Mouse (Mus musculus) induced T-regulatory cell, adult 2 months (primary cell): Measurements from ENCODE around the gene Slc7a14.
"Not testable (repeated sequence)": the region's sequence is repeated elsewhere in the genome, so short reads cannot be mapped to it uniquely, and the experiment has no call there.

ENCODE experiments used
- DNase-seq: peaks from one replicate; pipeline ENCODE4 v3.0.0-alpha.2; 2012; ENCODE audit warnings: low read depth

The Slc7a14 gene

DNA sequence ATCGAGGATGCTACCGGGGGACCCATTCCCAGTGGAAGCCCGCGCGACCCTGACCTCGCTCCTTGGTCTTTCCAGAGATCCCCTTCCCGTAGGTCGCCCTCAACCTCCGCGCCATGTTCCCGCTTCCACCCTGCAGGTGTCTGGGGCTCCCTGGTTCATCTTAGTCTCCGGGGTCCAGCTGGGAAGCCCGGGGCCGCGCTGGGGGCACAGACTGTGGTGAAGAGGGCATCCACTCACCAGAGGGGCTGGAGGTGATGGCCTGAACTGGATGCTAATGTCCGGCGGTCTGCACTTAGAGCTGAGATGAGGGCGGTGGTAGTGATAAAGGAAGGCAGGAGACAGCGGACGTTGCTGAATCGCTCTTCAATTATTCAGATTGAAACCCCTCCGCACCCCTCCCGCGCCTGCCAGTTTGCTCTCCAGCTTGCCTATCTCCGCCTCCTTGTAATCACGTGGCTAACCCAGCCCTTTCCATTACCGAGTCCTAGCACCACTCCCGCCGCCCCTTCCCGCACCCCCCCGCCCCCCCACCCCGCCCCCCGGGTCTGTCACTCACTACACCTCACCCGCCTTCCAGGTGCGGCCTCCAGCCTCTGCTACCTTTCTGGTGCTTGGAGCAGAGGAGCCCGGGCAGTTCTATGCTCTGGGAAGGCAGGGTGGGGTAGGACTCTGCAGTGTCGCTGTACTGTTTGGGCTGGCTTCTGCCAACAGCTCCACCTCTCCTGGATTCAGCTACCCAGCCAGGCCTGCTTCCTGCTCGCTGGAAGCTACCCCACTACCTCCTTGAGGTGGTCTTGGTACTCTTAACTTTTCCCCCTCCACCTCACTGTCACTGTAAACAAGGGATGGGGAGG, at the start of gene Slc7a14:
Slc7a14 (minus strand) TSS at position 445 of the 854 bp plus-strand sequence.
- no peak for DNase-seq

DNA sequence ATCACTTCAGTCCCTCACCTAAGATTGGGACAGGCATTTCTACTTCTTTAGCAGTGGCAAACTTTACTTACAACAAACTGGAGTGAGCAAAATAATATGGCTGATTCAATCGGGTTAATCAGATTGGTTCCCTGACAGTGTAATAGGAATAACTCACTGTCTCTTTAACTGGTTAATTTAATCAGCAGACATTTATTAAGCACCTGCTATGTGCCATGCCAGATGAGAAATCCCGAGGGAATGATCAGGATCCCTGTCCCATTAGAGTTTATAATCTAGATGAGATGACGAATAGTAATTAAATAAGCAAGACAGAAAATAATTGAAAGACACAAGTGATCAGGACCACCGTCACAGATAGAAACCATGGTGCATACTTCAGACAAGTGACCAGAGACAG, 36.4 kb upstream of the Slc7a14 start:
- DNase-seq, result no peak

DNA sequence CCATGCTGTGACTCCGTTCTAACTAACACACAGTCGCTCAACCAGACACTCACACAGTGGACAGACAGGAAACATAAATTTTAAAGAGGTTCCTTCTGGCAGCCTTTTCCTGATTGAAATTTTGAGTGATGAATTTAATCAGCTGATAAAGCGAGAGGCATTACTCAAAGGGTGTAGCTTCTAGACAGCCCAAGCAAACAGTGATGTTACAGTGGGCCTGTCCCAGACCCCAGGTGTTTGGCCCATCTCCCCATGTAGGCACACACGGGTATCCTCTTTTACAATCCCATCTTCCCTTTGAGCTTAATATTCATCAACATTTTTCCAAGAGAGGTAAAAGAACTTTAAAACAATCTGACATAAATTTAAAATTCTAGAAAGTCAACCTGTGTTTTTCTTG, 35.6 kb upstream of the Slc7a14 start:
- DNase-seq, result no peak

DNA sequence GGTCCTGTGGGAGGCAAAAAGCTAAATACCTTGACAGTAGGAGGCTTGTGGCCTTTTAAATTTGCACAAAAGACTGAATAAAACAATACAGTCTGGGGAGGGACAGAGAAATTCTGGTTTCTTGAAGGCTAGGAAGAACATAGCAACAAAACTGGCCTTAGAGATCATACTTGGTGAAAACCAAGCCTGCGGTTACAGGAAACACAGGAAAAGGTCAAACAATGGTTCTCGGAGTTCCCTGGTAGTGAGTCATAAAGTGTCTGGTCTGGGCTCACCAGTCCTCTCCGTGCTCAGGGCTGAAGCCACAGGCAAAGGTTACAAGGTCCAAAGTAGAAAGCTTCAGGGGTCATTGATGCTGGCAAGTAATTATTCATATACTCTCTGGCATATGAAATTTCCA, 29.1 kb upstream of the Slc7a14 start:
- DNase-seq, result no peak

DNA sequence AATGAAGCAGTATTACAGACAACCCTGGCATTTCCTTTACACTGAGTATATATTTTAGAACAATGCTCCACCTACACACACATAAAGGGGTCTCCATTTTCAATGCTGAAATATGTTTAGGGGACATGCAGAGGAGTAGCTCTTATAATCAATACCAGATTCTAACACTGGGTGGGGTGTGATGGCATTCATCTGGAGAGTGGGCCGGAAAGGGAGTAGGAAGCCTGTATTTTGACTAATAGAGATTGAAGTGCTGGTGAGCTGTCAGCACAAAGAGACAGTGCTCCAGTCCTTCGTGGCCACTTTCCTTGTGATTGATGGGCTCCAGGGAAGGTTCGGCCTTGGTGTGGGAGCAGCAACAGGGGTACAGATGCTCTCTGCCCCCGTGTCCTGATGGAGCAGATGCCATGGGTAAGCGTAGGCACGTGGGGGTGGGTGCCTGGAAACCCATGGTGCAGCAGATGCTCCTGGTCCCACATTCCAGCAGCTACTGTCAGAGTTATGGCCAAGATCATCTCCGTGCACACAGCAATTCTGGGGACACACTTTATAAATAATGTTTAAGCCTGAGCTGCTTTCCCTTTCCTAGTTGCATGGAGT, 18.2 kb upstream of the Slc7a14 start:
- no peak for DNase-seq

DNA sequence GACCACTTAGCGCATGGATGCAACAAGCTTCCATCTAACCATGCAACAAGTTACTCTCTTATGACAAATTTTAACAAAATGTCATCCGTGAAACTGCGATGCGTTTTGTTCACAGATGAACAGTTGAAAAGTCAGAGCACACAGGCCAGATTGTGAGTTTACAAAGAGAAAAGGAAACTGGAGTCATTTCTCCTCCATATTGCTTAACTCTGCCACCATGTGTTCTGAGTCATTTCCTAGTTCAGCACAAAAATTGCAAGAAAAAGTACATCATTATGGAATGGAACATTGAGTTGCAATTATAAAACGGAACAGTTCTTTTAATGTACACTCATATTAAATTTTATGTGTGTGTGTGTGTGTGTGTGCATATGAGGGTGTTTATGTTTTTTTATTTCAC, 17.6 kb upstream of the Slc7a14 start:
- DNase-seq, result no peak

DNA sequence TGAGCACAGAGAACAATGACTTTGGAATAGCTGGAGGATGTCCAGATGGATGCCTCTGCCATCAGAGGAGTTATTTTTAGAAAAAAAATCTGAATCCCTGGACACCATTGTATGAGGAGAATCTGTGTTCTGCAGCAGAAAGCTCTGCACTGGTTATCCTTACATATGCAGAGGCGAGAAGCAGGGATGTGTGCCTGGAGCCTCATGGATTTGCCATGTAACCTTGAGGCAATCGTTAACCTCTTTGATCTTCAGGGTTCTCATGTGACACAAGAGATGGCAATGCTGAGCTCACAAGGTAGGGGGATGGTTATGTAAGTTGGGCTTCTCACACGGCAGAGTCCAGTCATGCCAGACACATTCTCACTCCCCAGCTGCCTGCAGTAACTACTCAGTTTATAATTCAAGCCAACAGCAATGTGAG, 14.1 kb upstream of the Slc7a14 start:
- no peak for DNase-seq

DNA sequence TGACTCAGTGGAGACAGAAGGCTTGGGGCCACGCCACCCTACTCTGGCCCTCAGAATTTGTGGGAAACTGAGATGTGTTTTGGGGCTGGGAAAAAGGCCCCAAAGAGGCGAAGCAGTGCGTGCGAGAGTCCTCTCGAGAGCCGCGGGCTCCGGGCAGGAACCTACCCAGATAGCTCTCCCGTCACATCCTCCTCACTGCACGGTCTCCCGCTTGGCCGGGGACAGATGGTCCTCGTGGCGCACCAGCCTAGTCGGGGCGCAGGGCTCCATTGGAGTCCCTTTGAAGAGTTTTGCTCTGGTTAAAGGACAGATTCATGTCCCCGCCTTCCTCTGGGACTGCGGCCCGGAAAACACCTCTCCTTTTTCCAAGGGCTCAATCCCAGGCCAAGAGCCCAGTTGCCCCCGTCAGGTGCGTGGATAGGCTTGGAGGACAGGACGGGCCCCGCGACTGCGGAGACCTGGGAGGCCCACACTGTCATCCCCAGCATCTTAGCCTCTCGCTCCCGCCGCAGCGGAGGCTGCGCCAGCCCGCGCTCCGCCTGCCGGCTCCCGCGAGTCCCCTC, 726 bp downstream of the Slc7a14 start:
- no peak for DNase-seq

DNA sequence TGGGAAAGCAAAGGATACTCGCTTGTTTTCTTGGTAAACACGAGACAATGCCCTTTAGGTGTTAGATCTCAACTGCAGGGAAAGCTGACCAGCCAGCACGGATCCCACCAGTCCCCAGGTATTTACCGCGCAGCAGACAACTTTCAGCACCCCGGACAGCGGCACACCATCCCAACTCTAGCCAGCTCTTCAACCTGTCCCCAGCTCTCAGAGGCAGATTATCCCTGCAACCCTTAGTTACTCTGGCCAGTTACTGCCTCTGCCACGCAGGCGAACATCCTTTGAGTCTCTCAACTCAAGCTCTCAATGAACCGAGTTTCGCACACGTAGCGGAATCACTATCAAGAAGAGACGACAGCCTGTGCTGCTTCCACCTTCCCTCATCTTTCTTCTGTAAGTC, 1.3 kb downstream of the Slc7a14 start:
- DNase-seq, result peak; percentile 2

DNA sequence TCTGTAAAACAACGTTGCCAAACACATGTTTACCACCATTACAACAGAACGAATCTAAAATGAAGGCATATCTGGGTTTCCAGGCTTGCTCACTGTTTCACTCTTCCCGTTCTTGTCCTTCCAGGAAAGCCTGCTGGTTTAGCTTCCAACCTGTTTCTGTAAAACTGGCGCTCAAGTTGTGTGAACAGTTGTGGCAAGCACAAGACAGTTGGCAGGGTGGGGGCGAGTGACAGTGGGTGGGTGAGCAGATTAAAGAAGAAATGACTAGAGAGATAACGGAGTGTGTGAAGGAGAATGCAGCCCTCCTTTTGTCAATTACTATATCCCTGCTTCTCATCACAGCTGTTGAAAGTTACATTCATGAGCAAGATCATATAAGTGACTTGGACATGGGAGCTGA, 2.2 kb downstream of the Slc7a14 start:
- no peak for DNase-seq

DNA sequence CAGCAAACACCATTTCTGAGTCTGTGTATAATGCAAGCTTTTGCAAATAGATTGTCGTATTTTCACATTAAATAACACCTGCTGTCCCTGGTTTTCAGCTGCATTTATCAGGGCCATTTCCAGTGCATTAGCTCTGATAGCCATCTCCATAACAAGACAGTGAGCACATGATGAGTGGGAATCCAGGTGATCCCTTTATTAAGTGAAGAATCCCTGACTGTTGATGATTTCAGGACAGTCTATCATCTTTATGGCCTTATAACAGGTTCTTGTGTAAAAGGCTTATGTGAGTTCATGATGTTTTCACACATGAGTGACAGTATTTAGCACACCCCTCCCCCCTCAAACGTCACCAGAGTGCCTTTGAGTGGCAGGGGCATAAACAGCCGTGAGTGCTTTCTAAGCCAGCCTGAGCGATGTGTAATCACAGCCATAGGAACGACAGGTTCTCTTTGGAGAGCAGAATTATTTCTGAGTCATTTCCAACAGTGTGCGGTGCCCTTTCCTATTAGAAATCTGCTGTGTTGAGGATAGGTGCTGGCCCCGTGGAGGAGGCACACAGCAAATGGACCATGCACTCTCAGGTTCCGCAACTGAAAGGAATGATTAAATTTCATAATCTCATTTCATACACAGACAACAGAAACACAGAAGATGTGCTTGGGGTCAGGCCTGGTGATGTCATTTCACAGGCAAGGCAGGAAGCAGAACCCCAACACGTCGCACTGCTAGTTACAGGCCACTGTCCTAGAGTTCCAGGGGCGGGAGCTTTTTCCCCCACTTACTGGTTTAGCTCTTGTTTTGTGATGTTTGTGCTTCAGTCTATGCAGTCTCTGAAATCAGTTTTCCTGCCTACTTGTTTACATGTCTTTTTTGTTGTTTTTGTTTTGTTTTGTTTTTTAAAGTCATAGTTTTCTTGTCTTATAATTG, 18.2 kb downstream of the Slc7a14 start:
- no peak for DNase-seq

DNA sequence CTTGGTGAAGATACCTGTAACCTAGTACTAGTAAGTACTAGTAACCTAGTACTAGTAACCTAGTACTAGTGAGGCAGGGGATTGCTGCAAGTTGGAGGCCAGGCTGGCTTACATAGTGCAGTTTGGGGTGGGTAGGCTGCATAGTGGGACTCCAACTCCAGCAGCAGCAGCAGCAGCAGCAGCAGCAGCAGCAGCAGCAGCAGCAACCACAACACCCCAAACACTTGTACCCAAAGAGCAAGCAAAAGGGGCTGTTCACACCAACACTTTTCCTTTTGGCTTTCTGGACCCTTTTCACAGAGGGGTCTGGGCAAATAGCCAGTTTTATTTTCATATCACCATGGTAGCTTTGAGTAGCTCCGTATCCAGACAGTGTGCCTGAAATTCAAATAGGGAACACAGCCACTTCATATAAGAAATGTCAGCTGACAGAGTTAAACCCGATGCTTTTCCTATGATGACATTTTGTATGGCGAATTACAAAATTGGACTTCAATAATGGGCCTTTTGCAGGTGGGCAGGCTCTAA, 22.7 kb downstream of the Slc7a14 start:
- no peak for DNase-seq

DNA sequence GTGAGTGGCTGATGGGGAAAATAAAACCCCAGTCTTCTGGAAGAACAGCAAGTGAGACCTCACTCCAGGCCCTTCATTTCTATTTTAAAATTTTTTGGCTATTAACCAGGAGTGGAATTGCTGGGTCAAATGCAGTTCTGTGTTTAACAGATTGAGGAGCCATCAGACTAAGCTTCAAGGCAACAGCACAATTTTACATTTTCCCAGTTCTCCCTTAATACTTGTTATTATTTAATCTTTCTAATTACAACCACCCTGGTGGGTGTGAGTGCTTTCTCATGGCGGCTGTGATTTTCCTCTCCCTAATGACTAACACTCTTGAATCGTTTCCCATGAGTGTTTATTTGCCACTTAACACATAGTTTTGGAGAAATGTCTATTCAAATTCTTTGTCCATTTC, 29.1 kb downstream of the Slc7a14 start:
- DNase-seq, result no peak

DNA sequence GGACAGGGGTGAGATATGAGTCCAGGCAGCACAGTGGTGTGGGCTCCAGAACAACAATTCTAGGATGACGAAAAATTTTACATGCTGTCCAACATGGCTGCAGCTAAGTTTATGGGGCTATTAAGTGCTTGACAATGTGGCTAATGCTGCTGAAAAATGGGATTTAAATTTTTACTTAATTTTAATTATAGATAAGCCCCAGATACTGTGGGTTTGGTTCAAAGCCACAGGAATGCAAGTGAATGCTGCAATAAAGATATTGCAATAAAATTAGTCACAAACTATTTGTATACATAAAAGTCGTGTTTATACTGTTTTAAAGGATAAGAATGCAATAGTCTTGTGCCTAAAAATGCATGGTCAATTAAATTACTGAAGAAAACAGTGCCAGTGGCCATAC, 35.3 kb downstream of the Slc7a14 start:
- no peak for DNase-seq

DNA sequence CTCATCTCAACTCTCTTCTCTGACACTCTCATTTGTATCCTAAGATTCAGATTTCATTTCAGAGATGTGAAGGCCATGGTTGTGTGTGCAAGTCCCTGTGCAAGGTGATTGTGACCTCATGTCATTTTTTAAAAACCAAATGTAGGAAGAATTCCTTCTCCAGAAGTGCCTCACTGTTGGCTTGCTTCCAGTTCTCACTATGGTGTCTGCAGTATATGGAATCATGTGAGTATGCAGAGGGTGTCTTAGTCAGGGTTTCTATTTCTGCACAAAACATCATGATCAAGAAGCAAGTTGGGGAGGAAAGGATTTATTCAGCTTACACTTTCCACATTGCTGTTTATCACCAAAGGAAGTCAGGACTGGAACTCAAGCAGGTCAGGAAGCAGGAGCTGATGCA, 36.9 kb downstream of the Slc7a14 start:
- DNase-seq, result not testable (repeated sequence)

DNA sequence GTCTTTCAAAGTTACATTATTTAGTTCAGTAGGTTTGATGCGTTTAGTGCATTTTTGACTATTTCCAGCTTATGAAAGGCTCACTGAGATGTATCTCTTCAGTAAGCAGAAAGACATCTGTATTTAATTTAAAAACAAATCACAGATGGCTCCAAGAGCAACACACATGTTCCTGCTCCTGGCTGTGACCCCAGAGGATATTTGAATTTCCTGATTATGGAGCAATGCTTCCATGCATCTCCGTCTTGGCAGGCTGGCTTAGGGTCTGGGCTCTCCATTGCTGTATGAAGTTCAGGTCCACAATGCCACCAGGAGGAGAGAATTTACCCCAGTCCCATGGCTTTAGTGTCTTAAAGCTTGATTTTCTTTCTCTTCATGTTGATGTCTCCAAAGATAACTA, 37.5 kb downstream of the Slc7a14 start:
- no peak for DNase-seq

DNA sequence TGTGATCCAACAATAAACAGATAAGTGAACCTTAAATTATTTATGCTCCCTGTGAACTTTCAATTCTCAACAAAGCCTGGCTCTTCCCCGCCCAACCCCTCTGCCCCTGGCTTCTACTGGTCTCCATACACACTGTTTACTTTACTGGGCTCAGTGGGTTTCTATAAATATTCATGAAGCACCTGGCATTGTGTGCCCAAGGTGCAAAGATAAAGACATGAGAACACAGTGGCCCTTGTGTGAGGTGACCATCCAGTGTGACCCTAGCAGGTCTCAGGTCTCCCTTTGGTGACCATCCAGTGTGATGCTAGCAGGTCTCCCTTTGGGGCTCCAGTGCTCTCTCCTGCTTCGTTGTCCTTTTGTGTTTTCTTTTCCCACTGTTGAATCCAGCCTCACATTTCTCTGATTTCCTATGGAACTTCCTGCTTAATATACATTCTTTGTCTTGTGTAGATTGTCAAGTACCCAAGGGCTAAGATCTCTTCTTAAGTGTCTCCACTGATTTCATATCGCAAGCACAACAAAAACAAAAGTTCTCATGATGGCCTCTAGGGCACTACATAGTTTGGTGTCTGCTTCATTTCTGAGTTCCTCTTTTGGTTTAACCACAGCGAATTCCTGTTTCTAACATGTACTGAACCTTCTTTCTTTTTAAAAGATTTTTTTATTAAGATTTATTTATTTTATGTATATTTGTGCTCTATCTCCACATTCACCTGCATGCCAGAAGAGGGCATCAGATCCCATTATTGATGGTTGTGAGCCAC, 40.4 kb downstream of the Slc7a14 start:
- DNase-seq, result no peak

DNA sequence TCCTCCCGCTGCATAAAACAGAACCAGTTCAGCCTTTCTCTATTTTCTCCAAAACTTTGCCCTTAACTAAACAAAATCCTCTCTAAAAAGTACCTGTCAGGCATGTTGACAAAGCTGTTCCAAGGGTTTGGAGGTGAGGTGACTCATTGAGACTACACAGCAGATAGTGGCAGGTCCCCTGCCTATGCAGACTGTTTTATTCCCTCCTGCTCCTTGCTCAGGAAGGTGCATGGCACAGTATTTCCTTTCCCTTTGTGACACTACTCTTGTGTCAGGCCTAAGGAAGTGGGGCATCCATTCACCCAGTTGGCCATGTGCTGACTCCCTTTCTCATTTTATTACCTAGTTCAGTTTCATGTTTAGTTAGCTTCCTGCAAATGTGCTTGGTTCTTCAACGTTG, 42.3 kb downstream of the Slc7a14 start:
- no peak for DNase-seq

DNA sequence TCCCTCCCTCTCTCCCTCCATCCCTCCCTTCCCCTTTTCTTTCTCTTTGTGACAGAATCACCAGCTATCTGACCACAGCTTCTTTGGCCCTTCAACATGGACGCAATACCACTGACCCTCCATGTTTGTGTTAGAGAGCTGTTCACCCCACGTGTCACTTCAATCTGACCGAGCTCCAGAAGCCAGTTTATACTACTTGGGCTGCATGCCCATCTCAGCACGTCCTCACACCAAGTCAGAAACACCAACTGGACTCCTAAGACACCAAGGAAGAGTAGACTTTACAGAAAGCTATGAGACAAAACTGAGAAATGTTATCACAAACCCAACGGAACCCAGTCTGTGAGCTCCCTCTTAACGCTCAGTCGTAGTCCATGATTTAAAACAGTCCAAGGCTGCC, 43.2 kb downstream of the Slc7a14 start:
- no peak for DNase-seq

DNA sequence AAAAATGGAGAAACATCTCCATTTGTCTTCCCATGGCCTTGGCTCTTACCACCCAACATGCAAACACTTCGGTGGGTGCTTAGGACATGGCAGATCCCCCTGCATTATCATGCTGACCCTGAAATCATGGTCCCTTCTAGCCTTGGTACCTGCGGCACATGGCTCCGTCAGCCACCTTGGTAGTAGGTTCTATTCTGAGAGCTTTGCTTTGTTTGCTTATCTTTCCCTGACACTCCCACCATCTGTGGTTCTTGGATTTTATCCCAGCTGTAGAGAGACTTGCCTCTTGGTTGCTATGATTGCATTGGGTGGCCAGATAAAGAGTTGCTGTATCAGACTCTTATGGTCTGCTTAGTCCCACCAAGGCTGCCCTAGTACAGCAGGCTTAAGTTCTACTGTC, 46.6 kb downstream of the Slc7a14 start:
- DNase-seq, result no peak

DNA sequence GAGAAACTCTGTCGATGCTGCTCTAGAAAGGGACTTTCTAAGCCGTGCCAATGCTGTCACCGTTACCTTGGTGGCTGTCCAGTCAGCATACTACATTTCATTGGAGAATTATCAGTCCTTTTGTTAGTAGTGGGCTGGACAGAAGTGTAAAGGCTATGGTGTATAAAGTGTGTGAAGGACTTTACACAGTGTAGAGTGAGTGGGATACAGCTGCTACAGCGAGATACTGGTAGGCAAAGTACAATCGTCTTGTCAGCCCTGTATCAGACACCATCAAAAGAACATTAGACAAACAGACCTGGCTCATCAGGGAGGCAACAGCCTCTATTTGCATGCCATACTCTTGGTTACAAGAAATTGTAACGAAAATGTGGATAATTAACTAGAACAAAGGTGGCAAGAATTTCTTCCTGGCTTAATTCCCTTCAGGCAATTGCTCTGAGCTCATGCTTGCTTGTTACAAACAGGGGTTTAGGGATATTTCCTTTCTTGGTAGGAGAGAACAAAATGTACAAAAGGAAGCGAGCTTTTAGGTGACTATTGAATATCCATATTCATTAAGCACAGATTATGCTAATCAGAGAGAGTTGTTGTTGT, 48.7 kb downstream of the Slc7a14 start:
- no peak for DNase-seq
